Mouse (Mus musculus) gastrocnemius, adult 2 months (tissue): ENCODE measurements around the gene Cdk5rap3. TPM values are rescaled to one million over a fixed set of nuclear protein-coding genes. Genes with fewer than 3 reads are reported as not detected.

Experiments
- DNase-seq: peaks from one replicate; pipeline ENCODE4 v3.0.0; 2022
- H3K27ac ChIP-seq: fragments of 200-600 bp; 2 replicates; pipeline ENCODE4 v1.8.1; 2022; ENCODE audit warnings: mild to moderate bottlenecking
- H3K4me3 ChIP-seq: fragments of 200-600 bp; 2 replicates; pipeline ENCODE4 v1.8.1; 2022; ENCODE audit warnings: mild to moderate bottlenecking, moderate library complexity
- CTCF ChIP-seq: fragments of 200-600 bp; IDR thresholded peaks from 2 replicates; pipeline ENCODE4 v1.8.1; 2022; ENCODE audit warnings: antibody characterized with exemption, mild to moderate bottlenecking, moderate library complexity
- intact Hi-C: fragments of 180-260 bp; cut with DNase I; formaldehyde crosslinking; loops from one replicate; pipeline ENCODE4 v1.15.1; 2025
- total RNA-seq, 2 experiments: library from RNA; stranded (reverse); gene quantifications; 2 replicates each; pipeline ENCODE4 v1.2.3; 2021

Cdk5rap3 gene
- total RNA-seq, 2 experiments from 2014 or later, result 21.5 to 24.0 TPM

DNA sequence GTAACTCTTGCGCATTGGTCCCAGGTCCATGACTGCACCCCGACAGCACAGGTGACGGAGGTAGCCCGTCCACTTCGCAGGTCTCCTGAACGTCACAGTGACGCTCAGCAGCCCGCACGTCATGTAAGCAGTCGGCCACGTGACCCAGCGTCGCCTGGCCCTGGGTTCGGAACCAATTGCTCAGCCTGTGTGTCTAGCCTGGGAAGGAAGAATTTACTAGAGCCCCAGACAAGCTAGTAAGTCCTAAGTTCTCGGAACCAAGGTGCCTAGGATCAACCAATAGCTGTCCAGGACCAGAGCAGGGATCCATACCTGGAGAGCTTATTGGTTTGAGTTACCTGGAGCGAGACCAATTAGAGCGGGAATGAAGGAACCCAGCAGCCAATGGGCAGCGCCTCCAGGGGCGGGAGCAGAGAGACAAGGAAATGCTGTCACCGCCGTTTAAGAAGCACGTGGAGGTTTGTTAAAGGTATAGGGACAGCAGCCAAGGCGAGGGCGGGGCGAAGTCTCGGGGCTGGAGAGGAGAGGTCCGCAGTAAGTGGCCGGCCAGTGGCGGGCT lies 27.5 kb upstream of the Cdk5rap3 start, which contains the start of gene Pnpo:
TSS of gene Pnpo (minus strand) at position 241 of the 559 bp plus-strand sequence.
- no peak for TF ChIP-seq CTCF
- Histone ChIP-seq H3K4me3 (peak within 1 kb of the TSS; percentile 74), H3K27ac (peak within 1 kb of the TSS; percentile 89)
- intact Hi-C loops, result no loop called here
- DNase-seq, result peak; percentile 92

DNA sequence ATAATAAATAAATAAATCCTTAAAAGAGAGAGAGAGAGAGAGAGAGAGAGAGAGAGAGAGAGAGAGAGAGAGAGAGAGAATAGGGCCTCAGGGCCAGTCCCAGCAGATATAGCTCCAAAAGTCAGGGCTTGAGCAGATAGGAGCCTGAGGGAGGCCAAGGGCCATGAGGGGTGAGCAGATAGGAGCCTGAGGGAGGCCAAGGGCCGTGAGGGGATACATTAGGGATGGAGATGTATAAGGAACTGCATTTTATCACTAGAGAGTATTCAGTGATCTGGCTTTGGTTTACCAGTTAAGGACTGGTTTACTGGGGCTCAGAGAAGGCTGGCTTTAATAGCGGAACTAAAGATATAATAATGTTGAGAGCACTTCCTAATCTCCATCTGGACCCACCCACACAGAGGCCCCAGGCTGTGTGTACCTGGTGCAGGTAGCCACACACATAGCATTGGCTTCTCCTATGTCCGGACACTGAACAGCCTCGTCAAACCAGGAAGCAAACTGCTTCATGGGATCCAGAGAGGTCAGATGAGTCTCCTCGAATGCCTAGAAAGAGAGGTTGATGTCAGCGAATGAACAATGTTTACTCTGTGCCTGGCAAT lies 25.8 kb upstream of the Cdk5rap3 start:
- no peak for DNase-seq
- no peak overlapping the region for H3K4me3 ChIP-seq
- TF ChIP-seq CTCF, result no peak
- no peak overlapping the region for H3K27ac ChIP-seq
- intact Hi-C loops, result no loop called here

- no peak for TF ChIP-seq CTCF
- Histone ChIP-seq H3K27ac (no peak overlapping the region), H3K4me3 (no peak overlapping the region)
- intact Hi-C loops, result no loop called here
- DNase-seq, result no peak
These were observed 24.5 kb upstream of the Cdk5rap3 start for GRCm38 (mm10) chr11:96940578-96941465.

DNA sequence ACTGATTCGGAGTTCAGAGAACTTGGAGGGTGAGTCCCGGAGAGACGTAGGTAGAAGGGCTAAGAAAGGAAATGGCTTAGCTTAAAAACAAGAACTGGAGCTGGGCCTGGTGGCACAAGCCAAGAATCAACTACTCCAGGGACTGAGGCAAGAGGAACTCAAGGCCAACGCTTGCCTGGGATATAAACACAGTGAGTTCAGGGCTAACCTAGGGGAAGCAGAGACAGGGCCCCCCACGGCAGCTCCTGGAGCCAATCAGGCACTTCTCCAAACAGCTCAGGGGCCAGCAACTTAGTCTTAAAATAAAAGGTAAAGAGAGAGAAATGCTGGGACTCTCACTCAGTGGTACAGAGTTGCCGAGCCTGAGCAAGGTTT lies 22.1 kb upstream of the Cdk5rap3 start:
- TF ChIP-seq CTCF, result no peak
- Histone ChIP-seq H3K27ac (peak overlapping the region; percentile 51), H3K4me3 (no peak overlapping the region)
- peak; percentile 37 for DNase-seq
- intact Hi-C loops, result no loop called here

GRCm38 (mm10) chr11:96937549-96938425 lies 21.5 kb upstream of the Cdk5rap3 start:
- intact Hi-C loops, result no loop called here
- peak overlapping the region; percentile 51 for H3K27ac ChIP-seq
- TF ChIP-seq CTCF, result peak; percentile 78
- DNase-seq, result peak; percentile 72
- no peak overlapping the region for H3K4me3 ChIP-seq

GRCm38 (mm10) chr11:96935872-96936650 lies 19.8 kb upstream of the Cdk5rap3 start:
- no peak for DNase-seq
- intact Hi-C loops, result no loop called here
- no peak overlapping the region for H3K27ac ChIP-seq
- TF ChIP-seq CTCF, result no peak
- H3K4me3 ChIP-seq, result no peak overlapping the region

- DNase-seq, result peak; percentile 59
- Histone ChIP-seq H3K4me3 (peak overlapping the region; percentile 36), H3K27ac (peak overlapping the region; percentile 54; the same call in 1 of the 2 replicates)
- TF ChIP-seq CTCF, result no peak
- intact Hi-C loops, result no loop called here
These were observed 18.6 kb upstream of the Cdk5rap3 start for GRCm38 (mm10) chr11:96934921-96935356.

- DNase-seq, result no peak
- intact Hi-C loops, result no loop called here
- TF ChIP-seq CTCF, result no peak
These were observed 17.4 kb upstream of the Cdk5rap3 start for GRCm38 (mm10) chr11:96933562-96934276.

DNA sequence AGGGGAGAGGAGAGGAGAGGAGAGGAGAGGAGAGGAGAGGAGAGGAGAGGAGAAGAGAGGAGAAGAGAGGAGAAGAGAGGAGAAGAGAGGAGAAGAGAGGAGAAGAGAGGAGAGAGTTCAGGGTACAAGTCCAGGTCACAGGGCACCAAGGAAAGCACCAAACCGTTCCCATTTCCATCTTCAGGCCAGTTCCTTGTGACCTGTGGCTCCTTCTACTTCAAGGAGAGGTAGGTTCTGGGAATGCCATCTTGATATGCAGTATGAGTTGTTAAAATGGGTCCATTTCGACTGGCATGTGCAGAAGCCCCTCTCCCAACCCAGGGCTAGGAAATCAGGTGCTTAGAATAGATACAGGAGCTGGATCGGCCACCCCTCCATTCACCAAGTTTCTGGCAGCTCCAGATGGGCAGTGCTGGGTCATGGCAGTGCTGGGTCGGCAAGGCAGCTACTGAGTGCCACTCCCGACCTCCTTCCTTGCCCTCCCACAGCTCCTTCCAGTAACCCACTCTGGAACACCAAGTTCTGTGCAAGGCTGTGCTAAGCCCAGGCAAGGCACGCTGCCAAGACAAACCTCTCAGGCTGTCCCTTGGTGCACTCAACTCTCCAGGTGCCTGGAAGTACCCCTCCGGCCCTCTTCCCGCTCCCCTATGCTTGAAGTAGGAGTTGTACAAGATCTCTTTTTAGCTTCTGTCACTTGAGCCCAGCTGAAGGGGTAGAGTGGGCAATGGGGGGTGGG lies 15.2 kb upstream of the Cdk5rap3 start:
- intact Hi-C loops, result no loop called here
- Histone ChIP-seq H3K4me3 (no peak overlapping the region), H3K27ac (no peak overlapping the region)
- TF ChIP-seq CTCF, result no peak
- DNase-seq, result peak; percentile 47

More at GRCm38 (mm10) chr11:96933562-96934276, 17.4 kb upstream of the Cdk5rap3 start:
- no peak overlapping the region for H3K4me3 ChIP-seq
- H3K27ac ChIP-seq, result no peak overlapping the region

DNA sequence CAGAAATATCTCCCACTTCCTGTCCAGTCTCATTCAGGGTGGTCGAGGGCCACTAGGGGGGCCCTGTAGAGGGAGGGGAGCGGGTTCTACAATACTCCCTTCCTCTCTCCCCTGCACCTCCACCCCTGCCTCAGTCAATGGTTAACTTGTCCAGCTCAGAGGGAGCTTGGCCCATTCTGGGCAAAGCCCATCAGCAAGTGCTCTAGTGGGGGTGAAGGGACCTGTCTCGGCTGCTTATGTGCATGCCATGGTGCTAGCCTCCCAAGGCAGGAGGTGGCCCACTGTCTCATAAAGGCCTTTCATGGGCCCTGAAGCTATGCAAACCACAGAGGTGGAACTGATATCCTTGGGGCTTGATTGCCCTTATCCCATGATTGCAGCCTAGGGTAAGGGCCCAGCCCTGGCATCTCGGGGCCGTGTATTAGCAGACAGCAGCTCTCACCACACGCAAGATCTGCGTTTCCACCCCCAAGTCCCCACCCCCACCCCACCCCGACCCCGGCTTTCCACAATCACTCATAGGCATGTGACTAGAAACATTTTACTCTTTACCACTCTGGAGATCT lies 13.6 kb upstream of the Cdk5rap3 start:
- no peak for DNase-seq
- H3K4me3 ChIP-seq, result no peak overlapping the region

More for the DNA sequence above, 13.6 kb upstream of the Cdk5rap3 start:
- no peak overlapping the region for H3K27ac ChIP-seq
- intact Hi-C loops, result no loop called here
- no peak for TF ChIP-seq CTCF
